Mouse (Mus musculus) bone marrow macrophage, adult 2 months (primary cell): Measurements from ENCODE around the gene Slc4a3.

Experiments
- CTCF ChIP-seq: IDR thresholded peaks from 2 replicates; pipeline ENCODE4 v1.5.1; 2012; ENCODE audit warnings: low read depth, mild to moderate bottlenecking, low read length, moderate library complexity
- POLR2A ChIP-seq: IDR thresholded peaks from 2 replicates; pipeline ENCODE4 v1.6.1; 2012; ENCODE audit warnings: mild to moderate bottlenecking, low read depth, low read length, borderline replicate concordance

DNA sequence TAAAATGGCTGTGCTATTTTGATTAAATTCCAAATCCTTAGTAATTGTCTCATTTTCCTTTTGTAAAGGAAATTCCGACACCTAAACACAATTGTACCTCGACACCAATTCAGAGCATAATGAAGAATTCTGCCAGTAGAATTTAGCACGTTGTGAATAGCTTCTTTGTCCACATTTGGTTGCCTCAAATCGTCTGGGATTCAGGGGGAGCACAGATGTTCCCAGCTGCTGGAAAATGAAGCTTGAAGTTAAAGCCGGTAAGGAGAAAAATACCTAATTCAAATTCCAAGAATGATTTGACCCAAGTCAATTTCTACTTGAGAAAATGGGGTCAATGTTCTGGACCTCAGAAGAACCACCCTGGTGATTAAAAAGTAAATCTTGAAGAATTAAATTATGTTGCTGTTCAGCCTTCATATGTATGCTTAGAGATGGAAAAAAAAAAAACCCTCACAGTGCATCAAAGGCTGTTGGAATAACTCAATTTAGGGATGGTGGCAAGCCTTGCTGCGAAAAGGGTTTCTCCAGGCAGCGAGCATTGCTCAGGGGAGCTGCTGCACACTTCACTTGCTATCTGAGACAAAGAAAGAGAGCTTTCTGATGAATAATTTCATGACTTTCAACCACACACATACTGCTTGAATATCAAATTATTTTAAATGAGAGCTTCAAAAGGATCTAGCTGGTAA is 36.0 kb downstream of the Slc4a3 start:
- TF ChIP-seq CTCF (no peak), POLR2A (no peak)
